Mouse (Mus musculus): ENCODE data around the gene Gm20518. TPM values are rescaled to one million over a fixed set of nuclear protein-coding genes. Genes with fewer than 3 reads are reported as not detected.

The Gm20518 gene
- total RNA-seq, 1 experiment from 2014 or later, result not detected

- no peak for ATAC-seq (replicated peaks in 1 of 2; ENCODE audit: insufficient read depth in 1 of 2, low FRiP score in 2 of 2, low TSS enrichment in 1 of 2, low read depth in 1 of 2, poor library complexity in 2 of 2, severe bottlenecking in 2 of 2)
Measured at GRCm38 (mm10) chr16:17865293-17865692, 26.2 kb downstream of the Gm20518 start.

- no peak; a peak in 1 of 4 replicates for ATAC-seq (replicated peaks in 1 of 2; ENCODE audit: insufficient read depth in 1 of 2, low FRiP score in 2 of 2, low TSS enrichment in 1 of 2, low read depth in 1 of 2, poor library complexity in 2 of 2, severe bottlenecking in 2 of 2)
Measured at GRCm38 (mm10) chr16:17858592-17858991, 32.9 kb downstream of the Gm20518 start.

- no peak for ATAC-seq (replicated peaks in 1 of 2; ENCODE audit: insufficient read depth in 1 of 2, low FRiP score in 2 of 2, low TSS enrichment in 1 of 2, low read depth in 1 of 2, poor library complexity in 2 of 2, severe bottlenecking in 2 of 2)
Measured at GRCm38 (mm10) chr16:17857157-17857556, 34.3 kb downstream of the Gm20518 start.

GRCm38 (mm10) chr16:17853263-17853662, 38.2 kb downstream of the Gm20518 start:
- no peak for ATAC-seq (replicated peaks in 1 of 2; ENCODE audit: insufficient read depth in 1 of 2, low FRiP score in 2 of 2, low TSS enrichment in 1 of 2, low read depth in 1 of 2, poor library complexity in 2 of 2, severe bottlenecking in 2 of 2)

GRCm38 (mm10) chr16:17851860-17852259, 39.6 kb downstream of the Gm20518 start:
- ATAC-seq (replicated peaks in 1 of 2; ENCODE audit: insufficient read depth in 1 of 2, low FRiP score in 2 of 2, low TSS enrichment in 1 of 2, low read depth in 1 of 2, poor library complexity in 2 of 2, severe bottlenecking in 2 of 2), result no peak

- no peak for ATAC-seq (replicated peaks in 1 of 2; ENCODE audit: insufficient read depth in 1 of 2, low FRiP score in 2 of 2, low TSS enrichment in 1 of 2, low read depth in 1 of 2, poor library complexity in 2 of 2, severe bottlenecking in 2 of 2)
Measured at GRCm38 (mm10) chr16:17851331-17851730, 40.1 kb downstream of the Gm20518 start.

GRCm38 (mm10) chr16:17849486-17849885, 42.0 kb downstream of the Gm20518 start:
- no peak for ATAC-seq (replicated peaks in 1 of 2; ENCODE audit: insufficient read depth in 1 of 2, low FRiP score in 2 of 2, low TSS enrichment in 1 of 2, low read depth in 1 of 2, poor library complexity in 2 of 2, severe bottlenecking in 2 of 2)

- peak in 1 of 2 experiments; percentile 68; a peak in 3 of 4 replicates for ATAC-seq (replicated peaks in 1 of 2; ENCODE audit: insufficient read depth in 1 of 2, low FRiP score in 2 of 2, low TSS enrichment in 1 of 2, low read depth in 1 of 2, poor library complexity in 2 of 2, severe bottlenecking in 2 of 2)
Measured at GRCm38 (mm10) chr16:17848928-17849327, 42.5 kb downstream of the Gm20518 start.

GRCm38 (mm10) chr16:17848431-17848830, 43.0 kb downstream of the Gm20518 start:
- no peak for ATAC-seq (replicated peaks in 1 of 2; ENCODE audit: insufficient read depth in 1 of 2, low FRiP score in 2 of 2, low TSS enrichment in 1 of 2, low read depth in 1 of 2, poor library complexity in 2 of 2, severe bottlenecking in 2 of 2)

- no peak for ATAC-seq (replicated peaks in 1 of 2; ENCODE audit: insufficient read depth in 1 of 2, low FRiP score in 2 of 2, low TSS enrichment in 1 of 2, low read depth in 1 of 2, poor library complexity in 2 of 2, severe bottlenecking in 2 of 2)
Measured at GRCm38 (mm10) chr16:17843701-17844365, 47.6 kb downstream of the Gm20518 start.

- no peak for ATAC-seq (replicated peaks in 1 of 2; ENCODE audit: insufficient read depth in 1 of 2, low FRiP score in 2 of 2, low TSS enrichment in 1 of 2, low read depth in 1 of 2, poor library complexity in 2 of 2, severe bottlenecking in 2 of 2)
Measured at GRCm38 (mm10) chr16:17842437-17842836, 49.0 kb downstream of the Gm20518 start.

GRCm38 (mm10) chr16:17839976-17840375, 51.5 kb downstream of the Gm20518 start:
- no peak for ATAC-seq (replicated peaks in 1 of 2; ENCODE audit: insufficient read depth in 1 of 2, low FRiP score in 2 of 2, low TSS enrichment in 1 of 2, low read depth in 1 of 2, poor library complexity in 2 of 2, severe bottlenecking in 2 of 2)

GRCm38 (mm10) chr16:17838051-17838450, 53.4 kb downstream of the Gm20518 start, which contains the start of gene Car15:
Gene Car15 (minus strand): TSS chr16:17838364.
- no peak for ATAC-seq (replicated peaks in 1 of 2; ENCODE audit: insufficient read depth in 1 of 2, low FRiP score in 2 of 2, low TSS enrichment in 1 of 2, low read depth in 1 of 2, poor library complexity in 2 of 2, severe bottlenecking in 2 of 2)

- ATAC-seq (replicated peaks in 1 of 2; ENCODE audit: insufficient read depth in 1 of 2, low FRiP score in 2 of 2, low TSS enrichment in 1 of 2, low read depth in 1 of 2, poor library complexity in 2 of 2, severe bottlenecking in 2 of 2), result no peak
Measured at GRCm38 (mm10) chr16:17835481-17835880, 56.0 kb downstream of the Gm20518 start.

GRCm38 (mm10) chr16:17834543-17834942, 56.9 kb downstream of the Gm20518 start:
- ATAC-seq (replicated peaks in 1 of 2; ENCODE audit: insufficient read depth in 1 of 2, low FRiP score in 2 of 2, low TSS enrichment in 1 of 2, low read depth in 1 of 2, poor library complexity in 2 of 2, severe bottlenecking in 2 of 2), result no peak

- ATAC-seq (replicated peaks in 1 of 2; ENCODE audit: insufficient read depth in 1 of 2, low FRiP score in 2 of 2, low TSS enrichment in 1 of 2, low read depth in 1 of 2, poor library complexity in 2 of 2, severe bottlenecking in 2 of 2), result no peak
Measured at GRCm38 (mm10) chr16:17833681-17834399, 57.6 kb downstream of the Gm20518 start.

- ATAC-seq (replicated peaks in 1 of 2; ENCODE audit: insufficient read depth in 1 of 2, low FRiP score in 2 of 2, low TSS enrichment in 1 of 2, low read depth in 1 of 2, poor library complexity in 2 of 2, severe bottlenecking in 2 of 2), result no peak
Measured at GRCm38 (mm10) chr16:17833321-17833680, 58.2 kb downstream of the Gm20518 start.

GRCm38 (mm10) chr16:17832821-17833220, 58.6 kb downstream of the Gm20518 start, which contains the start of gene B830017H08Rik:
Gene B830017H08Rik (plus strand): TSS chr16:17833121.
- ATAC-seq (replicated peaks in 1 of 2; ENCODE audit: insufficient read depth in 1 of 2, low FRiP score in 2 of 2, low TSS enrichment in 1 of 2, low read depth in 1 of 2, poor library complexity in 2 of 2, severe bottlenecking in 2 of 2), result no peak
